Mouse (Mus musculus) C2C12 (cell line): Measurements from ENCODE around the gene Tmed8. TPM values are rescaled to one million over a fixed set of nuclear protein-coding genes. Genes with fewer than 3 reads are reported as not detected.

ENCODE experiments used
- H3K27me3 ChIP-seq: one replicate; pipeline ENCODE4 v1.6.1; 2011; ENCODE audit not compliant: control insufficient read depth, insufficient read depth, insufficient read length
- H3K36me3 ChIP-seq: one replicate; pipeline ENCODE4 v1.6.1; 2011; ENCODE audit not compliant: control insufficient read depth, insufficient read depth
- H3K4me3 ChIP-seq: one replicate; pipeline ENCODE4 v1.5.1; 2011; ENCODE audit warnings: mild to moderate bottlenecking, control low read depth; ENCODE audit not compliant: poor library complexity, insufficient read depth, severe bottlenecking
- H3K79me2 ChIP-seq: one replicate; pipeline ENCODE4 v1.6.1; 2011; ENCODE audit not compliant: control insufficient read depth, insufficient read depth
- H3K79me3 ChIP-seq: one replicate; pipeline ENCODE4 v1.6.1; 2011; ENCODE audit warnings: low read depth, control low read depth
- H3ac ChIP-seq: one replicate; pipeline ENCODE3; 2011; ENCODE audit warnings: low read depth; ENCODE audit not compliant: control insufficient read depth, insufficient read length
- CEBPB ChIP-seq: IDR thresholded peaks from one replicate; pipeline ENCODE4 v1.6.1; 2011; ENCODE audit warnings: low read depth, mild to moderate bottlenecking, control low read depth, moderate library complexity
- CTCF ChIP-seq: IDR thresholded peaks from one replicate; pipeline ENCODE4 v1.5.1; 2011; ENCODE audit not compliant: control insufficient read depth, insufficient read depth, insufficient read length
- FOSL1 ChIP-seq: IDR thresholded peaks from one replicate; pipeline ENCODE4 v1.8.0; 2011; ENCODE audit warnings: mild to moderate bottlenecking, low read length; ENCODE audit not compliant: poor library complexity, insufficient read depth, severe bottlenecking
- MAX ChIP-seq: IDR thresholded peaks from one replicate; pipeline ENCODE4 v1.6.1; 2011; ENCODE audit warnings: mild to moderate bottlenecking, control low read depth
- MYOD1 ChIP-seq: IDR thresholded peaks from one replicate; pipeline ENCODE4 v1.6.1; 2011; ENCODE audit warnings: low read depth; ENCODE audit not compliant: control insufficient read depth, insufficient read length
- MYOG ChIP-seq: IDR thresholded peaks from one replicate; pipeline ENCODE4 v1.6.1; 2011; ENCODE audit not compliant: control insufficient read depth, insufficient read length; ENCODE audit errors: extremely low read depth
- USF1 ChIP-seq: IDR thresholded peaks from one replicate; pipeline ENCODE4 v1.6.1; 2011; ENCODE audit warnings: low read depth, mild to moderate bottlenecking, control low read depth, moderate library complexity
- polyA plus RNA-seq: library from polyadenylated mRNA; unstranded; fragments of >200 nt; fragmentation: generic; extraction: Trizol; gene quantifications from one replicate; pipeline ENCODE4 v1.2.1, GENCODE M21; 2012; ENCODE audit warnings: missing spikeins

Tmed8 gene
- polyA plus RNA-seq, 1 experiment = 2.6 TPM

DNA sequence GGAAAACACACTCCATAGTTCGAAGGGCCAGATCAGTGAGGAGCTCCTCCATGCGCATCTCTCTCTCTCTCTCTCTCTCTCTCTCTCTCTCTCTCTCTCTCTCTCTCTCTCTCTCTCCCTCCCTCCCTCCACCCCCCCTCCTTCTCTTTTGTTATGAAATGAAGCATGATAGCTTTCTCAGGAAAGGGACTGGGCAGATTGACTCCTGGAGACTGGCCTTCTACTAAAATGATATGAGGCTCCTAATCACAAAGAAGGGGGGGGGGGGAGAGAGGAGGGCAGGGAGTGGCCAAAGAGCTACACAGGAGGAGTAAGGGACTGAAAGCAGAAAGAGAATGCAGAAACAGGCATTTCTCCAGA lies 61.9 kb downstream of the Tmed8 start:
- Histone ChIP-seq H3K4me3 (no peak overlapping the region), H3K79me2 (peaks cover 1% of the 10 kb centered on the region)
- TF ChIP-seq CTCF = no peak

DNA sequence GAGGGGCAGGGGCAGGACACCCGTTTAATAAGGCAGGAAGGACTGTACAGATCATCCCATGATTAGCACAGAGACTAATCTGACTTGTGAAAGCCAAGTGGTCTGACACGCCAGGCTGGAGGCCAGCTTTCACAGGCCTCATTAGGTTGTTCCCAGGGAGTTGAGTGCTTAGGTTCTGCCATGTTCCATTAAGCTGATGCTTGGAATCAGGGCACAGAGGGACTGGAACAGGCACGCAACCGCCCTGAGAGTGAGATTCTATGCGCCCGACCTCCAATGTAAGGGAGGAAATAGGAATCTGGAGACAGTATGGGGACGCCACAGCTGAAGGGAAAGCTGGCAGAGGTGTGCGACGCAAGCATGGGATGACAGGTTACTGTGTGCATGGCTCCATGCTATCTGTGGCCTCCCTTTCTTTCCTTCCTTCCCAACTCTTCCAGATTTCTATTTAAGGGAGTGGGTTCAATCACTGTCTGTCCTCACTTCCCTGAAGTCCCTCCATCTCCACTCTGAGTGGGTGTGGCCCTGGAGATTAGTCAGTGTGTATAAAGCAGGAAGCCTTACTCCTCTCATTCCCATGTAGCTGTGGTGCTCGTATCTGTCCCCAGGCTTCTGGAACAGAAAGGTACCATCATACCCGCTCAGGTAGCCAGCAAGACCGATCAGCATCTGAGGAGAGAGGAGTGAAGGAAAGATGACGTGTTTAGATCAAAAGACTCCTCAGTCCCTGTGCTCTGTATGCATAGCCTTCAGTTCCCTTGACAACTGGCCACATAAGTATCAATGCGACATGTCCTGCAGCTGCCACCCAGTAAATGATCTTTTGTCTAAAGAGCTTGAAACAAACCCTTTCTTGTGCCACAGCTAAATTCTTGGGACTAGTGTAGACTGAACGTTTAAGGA lies 62.6 kb downstream of the Tmed8 start:
- Histone ChIP-seq H3K79me2 (no peaks in the 10 kb centered on the region), H3K79me3 (no peaks in the 10 kb centered on the region), H3K27me3 (no peaks in the 10 kb centered on the region), H3K36me3 (peaks cover 26% of the 10 kb centered on the region), H3K4me3 (no peak overlapping the region), H3ac (no peak overlapping the region)
- TF ChIP-seq MAX (no peak), FOSL1 (no peak), MYOD1 (no peak), CTCF (no peak), USF1 (no peak), MYOG (no peak), CEBPB (no peak)

More for the DNA sequence above, 61.9 kb downstream of the Tmed8 start:
- no peak overlapping the region for H3ac ChIP-seq
- H3K36me3 ChIP-seq = peaks cover 26% of the 10 kb centered on the region
- no peaks in the 10 kb centered on the region for H3K27me3 ChIP-seq
- H3K79me3 ChIP-seq = no peaks in the 10 kb centered on the region

DNA sequence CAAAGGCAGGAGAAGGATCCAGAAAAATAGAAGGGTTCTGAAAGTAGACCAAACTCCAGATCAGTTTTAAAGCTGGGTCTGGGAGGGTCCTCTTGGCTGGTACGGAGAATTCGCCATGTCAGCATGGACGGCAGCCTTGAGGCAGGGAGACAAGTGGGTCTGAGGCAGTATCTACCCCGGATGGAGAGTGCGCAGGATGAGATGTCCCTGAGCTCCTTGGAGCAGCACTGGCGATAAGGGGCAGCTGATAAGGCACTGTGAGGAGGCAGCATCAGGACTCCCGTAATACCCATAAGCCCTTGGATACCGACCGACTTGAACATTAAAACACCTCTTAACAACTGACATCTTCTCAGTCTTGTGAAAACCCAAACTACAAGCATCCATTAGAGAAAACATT lies 67.5 kb downstream of the Tmed8 start:
- no peak for TF ChIP-seq FOSL1
- TF ChIP-seq MAX = no peak
- no peak for TF ChIP-seq CEBPB
- no peak for TF ChIP-seq USF1
- no peak for TF ChIP-seq MYOG
- TF ChIP-seq MYOD1 = no peak
- TF ChIP-seq CTCF = no peak
- no peak overlapping the region for H3K4me3 ChIP-seq
- no peaks in the 10 kb centered on the region for H3K79me2 ChIP-seq
- no peaks in the 10 kb centered on the region for H3K27me3 ChIP-seq
- no peaks in the 10 kb centered on the region for H3K79me3 ChIP-seq
- H3K36me3 ChIP-seq = peaks cover 36% of the 10 kb centered on the region
- H3ac ChIP-seq = no peak overlapping the region

DNA sequence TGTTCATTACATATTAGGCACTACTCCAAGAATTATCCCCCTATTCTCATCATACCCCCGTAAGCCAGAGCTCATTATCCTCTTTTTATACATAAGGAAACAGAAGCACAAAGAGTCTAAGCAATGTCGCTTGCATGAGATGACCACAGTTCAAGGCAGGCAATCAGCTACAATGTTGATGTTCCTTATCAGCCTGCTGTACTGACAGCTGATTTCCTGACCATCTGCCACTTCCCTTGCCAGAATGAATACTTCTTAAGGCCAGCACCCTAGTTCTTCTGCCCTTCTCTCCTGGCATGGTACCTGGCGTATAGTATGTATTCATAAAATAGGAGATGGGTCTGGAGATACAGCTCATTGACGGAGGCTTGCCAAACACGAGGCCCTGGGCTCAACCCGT lies 68.0 kb downstream of the Tmed8 start:
- TF ChIP-seq USF1 (no peak), MYOG (no peak), MYOD1 (no peak), FOSL1 (no peak), MAX (no peak), CTCF (no peak), CEBPB (no peak)
- H3K79me2 ChIP-seq = no peaks in the 10 kb centered on the region
- H3K79me3 ChIP-seq = no peaks in the 10 kb centered on the region
- H3K27me3 ChIP-seq = no peaks in the 10 kb centered on the region
- H3K36me3 ChIP-seq = peaks cover 34% of the 10 kb centered on the region
- no peak overlapping the region for H3K4me3 ChIP-seq
- no peak overlapping the region for H3ac ChIP-seq

GRCm38 (mm10) chr12:87131619-87132018 lies 68.6 kb downstream of the Tmed8 start:
- Histone ChIP-seq H3K36me3 (peaks cover 31% of the 10 kb centered on the region), H3K79me2 (no peaks in the 10 kb centered on the region), H3K27me3 (no peaks in the 10 kb centered on the region), H3ac (no peak overlapping the region), H3K79me3 (no peaks in the 10 kb centered on the region), H3K4me3 (no peak overlapping the region)
- TF ChIP-seq FOSL1 (no peak), MYOG (no peak), USF1 (no peak), MYOD1 (no peak), MAX (no peak), CTCF (no peak), CEBPB (no peak)

DNA sequence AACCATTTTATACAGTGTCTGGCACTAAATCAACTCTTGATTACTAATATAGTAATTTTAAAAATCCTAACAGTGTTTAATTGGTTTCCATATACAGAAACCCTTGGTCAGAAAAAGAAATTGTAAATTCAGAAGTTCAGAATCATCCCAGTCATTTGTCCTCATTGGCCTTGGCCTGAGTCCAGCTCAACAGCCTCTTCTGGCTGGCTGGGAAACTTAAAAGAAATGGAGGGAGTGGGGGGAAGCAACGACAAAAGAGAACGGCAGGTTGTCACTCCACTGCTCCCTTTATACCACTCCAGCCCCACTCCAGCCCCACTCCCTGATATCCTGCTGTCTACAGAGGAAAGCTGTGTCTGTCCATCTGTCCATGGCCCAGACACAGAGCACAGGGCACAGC lies 69.1 kb downstream of the Tmed8 start:
- no peak overlapping the region for H3ac ChIP-seq
- TF ChIP-seq CEBPB (no peak), MYOG (no peak)
- peaks cover 31% of the 10 kb centered on the region for H3K36me3 ChIP-seq
- H3K4me3 ChIP-seq = no peak overlapping the region
- no peaks in the 10 kb centered on the region for H3K79me2 ChIP-seq
- H3K27me3 ChIP-seq = no peaks in the 10 kb centered on the region
- H3K79me3 ChIP-seq = no peaks in the 10 kb centered on the region
